Mouse (Mus musculus) thymus, adult 2 months (tissue): ENCODE results near the gene Irak1. TPM values are rescaled to one million over a fixed set of nuclear protein-coding genes. Genes with fewer than 3 reads are reported as not detected.

Experiments
- DNase-seq: peaks from one replicate; pipeline ENCODE4 v3.0.0; 2021
- H3K27ac ChIP-seq: fragments of 200-500 bp; 2 replicates; pipeline ENCODE4 v1.5.1; 2012; ENCODE audit warnings: low read length, control low read depth; ENCODE audit not compliant: control insufficient read depth, insufficient read depth
- H3K27me3 ChIP-seq: fragments of 200-500 bp; 2 replicates; pipeline ENCODE4 v1.6.1; 2012; ENCODE audit warnings: mild to moderate bottlenecking, low read length, moderate library complexity, mixed read lengths; ENCODE audit not compliant: control insufficient read depth, insufficient read depth
- H3K36me3 ChIP-seq: fragments of 200-500 bp; 2 replicates; pipeline ENCODE4 v1.6.1; 2012; ENCODE audit warnings: mild to moderate bottlenecking, low read length, moderate library complexity; ENCODE audit not compliant: control insufficient read depth, insufficient read depth
- H3K4me1 ChIP-seq: fragments of 200-500 bp; replicated peaks from 2 replicates; pipeline ENCODE4 v1.6.1; 2012; ENCODE audit warnings: low read length; ENCODE audit not compliant: control insufficient read depth, insufficient read depth
- H3K4me3 ChIP-seq: fragments of 200-500 bp; 2 replicates; pipeline ENCODE4 v1.5.1; 2012; ENCODE audit warnings: mild to moderate bottlenecking, low read length, control low read depth, moderate library complexity; ENCODE audit not compliant: control insufficient read depth, insufficient read depth
- CTCF ChIP-seq: fragments of 200-500 bp; IDR thresholded peaks from 2 replicates; pipeline ENCODE4 v1.5.1; 2012; ENCODE audit warnings: mild to moderate bottlenecking, control low read depth, low read length, moderate library complexity, borderline replicate concordance; ENCODE audit not compliant: control insufficient read depth, poor library complexity, insufficient read depth; ENCODE audit errors: extremely low read depth
- POLR2A ChIP-seq: fragments of 200-500 bp; IDR thresholded peaks from 2 replicates; pipeline ENCODE4 v1.6.1; 2012; ENCODE audit warnings: mild to moderate bottlenecking, low read length, control low read depth, moderate library complexity; ENCODE audit not compliant: control insufficient read depth, poor library complexity, insufficient read depth; ENCODE audit errors: extremely low read depth
- WGBS: fragments of 180-500 bp; shearing (Covaris S2); methylation state at CpG from one replicate; pipeline ENCODE4 v1.1.7; 2018; 5-methylcytosine and 5-hydroxymethylcytosine counted together
- polyA plus RNA-seq: library from polyadenylated mRNA; depleted of rRNA; stranded (reverse); fragments of >200 nt; gene quantifications from 2 replicates; pipeline ENCODE4 v1.2.3, GENCODE M21; 2012; rRNA removed

Irak1 gene
- polyA plus RNA-seq, 1 experiment: 166 TPM

- Histone ChIP-seq H3K4me3 (no peak overlapping the region), H3K27me3 (no peaks in the 10 kb centered on the region), H3K4me1 (peaks cover 7% of the 10 kb centered on the region), H3K36me3 (no peaks in the 10 kb centered on the region), H3K27ac (no peak overlapping the region)
- 96% methylated on average over 1 of the region's 1 CpGs for WGBS
- DNase-seq: no peak
- TF ChIP-seq POLR2A: no peak
- no peak for TF ChIP-seq CTCF
Measured at GRCm38 (mm10) chrX:73969167-73969566, 54.6 kb downstream of the Irak1 start.

GRCm38 (mm10) chrX:73967177-73968075 lies 56.3 kb downstream of the Irak1 start:
- WGBS: 2% methylated on average over 54 of the region's 60 CpGs
- Histone ChIP-seq H3K36me3 (no peaks in the 10 kb centered on the region), H3K27ac (peak overlapping the region; percentile 99), H3K4me3 (peak overlapping the region; percentile 95), H3K4me1 (peaks cover 9% of the 10 kb centered on the region), H3K27me3 (no peaks in the 10 kb centered on the region)
- peak; percentile 79 for DNase-seq
- TF ChIP-seq POLR2A (peak; percentile 61; the same call in 1 of the 2 replicates), CTCF (no peak)

- Histone ChIP-seq H3K36me3 (no peaks in the 10 kb centered on the region; the same call in 1 of the 2 replicates), H3K4me3 (peak within 1 kb of the TSS; percentile 95), H3K27me3 (no peaks in the 10 kb centered on the region), H3K4me1 (peaks cover 9% of the 10 kb centered on the region), H3K27ac (peak within 1 kb of the TSS; percentile 99)
- 2% methylated on average over 58 of the region's 58 CpGs for WGBS
- no peak for TF ChIP-seq CTCF
- peak; percentile 22; the same call in 1 of the 2 replicates for TF ChIP-seq POLR2A
- peak; percentile 85 for DNase-seq
Measured at GRCm38 (mm10) chrX:73966248-73967176, 57.2 kb downstream of the Irak1 start, which contains the start of gene Hcfc1. TSS of gene Hcfc1 (minus strand) at chrX:73966357.

GRCm38 (mm10) chrX:73965307-73965706 lies 58.4 kb downstream of the Irak1 start:
- H3K27me3 ChIP-seq: no peaks in the 10 kb centered on the region
- TF ChIP-seq CTCF (no peak), POLR2A (0 out of 2 replicates have a peak, but pooled peaks have one; percentile 23)
- H3K4me3 ChIP-seq: peak overlapping the region; percentile 95
- peak overlapping the region; percentile 99 for H3K27ac ChIP-seq
- 0% methylated on average over 19 of the region's 20 CpGs for WGBS
- peaks cover 9% of the 10 kb centered on the region for H3K4me1 ChIP-seq
- peak; percentile 71 for DNase-seq
- peaks cover 6% of the 10 kb centered on the region; the same call in 1 of the 2 replicates for H3K36me3 ChIP-seq

- H3K27me3 ChIP-seq: no peaks in the 10 kb centered on the region
- peak; percentile 15 for DNase-seq
- peaks cover 10% of the 10 kb centered on the region for H3K36me3 ChIP-seq
- peaks cover 9% of the 10 kb centered on the region for H3K4me1 ChIP-seq
- peak overlapping the region; percentile 49 for H3K4me3 ChIP-seq
- H3K27ac ChIP-seq: peak overlapping the region; percentile 86
- TF ChIP-seq POLR2A (0 out of 2 replicates have a peak, but pooled peaks have one; percentile 26), CTCF (no peak)
- WGBS: 0% methylated on average over 3 of the region's 3 CpGs
Measured at GRCm38 (mm10) chrX:73964363-73964762, 59.4 kb downstream of the Irak1 start.

Other genes starting within 250 kb of the Irak1 start
- gene Srpk3, start 249.5 kb downstream of the Irak1 start, polyA plus RNA-seq: 4.9 and 5.4 TPM in 2 replicates
- gene Idh3g, start 237.0 kb downstream of the Irak1 start, polyA plus RNA-seq: 327 and 378 TPM in 2 replicates
- gene Ssr4, start 236.9 kb downstream of the Irak1 start, polyA plus RNA-seq: 189 and 216 TPM in 2 replicates
- gene Pdzd4, start 198.9 kb downstream of the Irak1 start, polyA plus RNA-seq: 6.2 and 7.3 TPM in 2 replicates
- gene Avpr2, start 131.8 kb downstream of the Irak1 start, polyA plus RNA-seq: 0.06 and 0.26 TPM in 2 replicates
- 7.1 and 7.5 TPM in 2 replicates for gene L1cam, start 127.8 kb downstream of the Irak1 start, polyA plus RNA-seq
- gene Arhgap4, start 102.0 kb downstream of the Irak1 start, polyA plus RNA-seq: 574 and 583 TPM in 2 replicates
- gene Naa10, start 102.0 kb downstream of the Irak1 start, polyA plus RNA-seq: 82.0 and 102 TPM in 2 replicates
- 13.7 and 16.1 TPM in 2 replicates for gene Renbp, start 93.1 kb downstream of the Irak1 start, polyA plus RNA-seq
- gene Hcfc1, start 57.6 kb downstream of the Irak1 start, polyA plus RNA-seq: 193 and 271 TPM in 2 replicates
- gene Opn1mw, start 103.5 kb upstream of the Irak1 start, polyA plus RNA-seq: not detected in 2 replicates
- gene Mecp2, start 111.4 kb upstream of the Irak1 start, polyA plus RNA-seq: 13.7 and 14.1 TPM in 2 replicates
- gene Tex28, start 143.9 kb upstream of the Irak1 start, polyA plus RNA-seq: 0.07 TPM in 1 of 2 replicates, not detected in the other
- 0.12 TPM in 1 of 2 replicates, not detected in the other for gene Tktl1, start 153.3 kb upstream of the Irak1 start, polyA plus RNA-seq
- 476 and 498 TPM in 2 replicates for gene Flna, start 225.9 kb upstream of the Irak1 start, polyA plus RNA-seq
- gene Emd, start 230.8 kb upstream of the Irak1 start, polyA plus RNA-seq: 97.7 and 111 TPM in 2 replicates
- 1,443 and 1,552 TPM in 2 replicates for gene Rpl10, start 246.9 kb upstream of the Irak1 start, polyA plus RNA-seq